Mouse (Mus musculus): ENCODE data around the gene Cabp1. TPM values are rescaled to one million over a fixed set of nuclear protein-coding genes. Genes with fewer than 3 reads are reported as not detected.
A peak's percentile ranks its signal among the peaks of the same experiment; 100 is the strongest.
"Not testable (repeated sequence)": the region's sequence is repeated elsewhere in the genome, so short reads cannot be mapped to it uniquely, and the experiment has no call there.

Gene Cabp1
- polyA plus RNA-seq, 1 experiment from 2014 or later = 0.96 TPM

DNA sequence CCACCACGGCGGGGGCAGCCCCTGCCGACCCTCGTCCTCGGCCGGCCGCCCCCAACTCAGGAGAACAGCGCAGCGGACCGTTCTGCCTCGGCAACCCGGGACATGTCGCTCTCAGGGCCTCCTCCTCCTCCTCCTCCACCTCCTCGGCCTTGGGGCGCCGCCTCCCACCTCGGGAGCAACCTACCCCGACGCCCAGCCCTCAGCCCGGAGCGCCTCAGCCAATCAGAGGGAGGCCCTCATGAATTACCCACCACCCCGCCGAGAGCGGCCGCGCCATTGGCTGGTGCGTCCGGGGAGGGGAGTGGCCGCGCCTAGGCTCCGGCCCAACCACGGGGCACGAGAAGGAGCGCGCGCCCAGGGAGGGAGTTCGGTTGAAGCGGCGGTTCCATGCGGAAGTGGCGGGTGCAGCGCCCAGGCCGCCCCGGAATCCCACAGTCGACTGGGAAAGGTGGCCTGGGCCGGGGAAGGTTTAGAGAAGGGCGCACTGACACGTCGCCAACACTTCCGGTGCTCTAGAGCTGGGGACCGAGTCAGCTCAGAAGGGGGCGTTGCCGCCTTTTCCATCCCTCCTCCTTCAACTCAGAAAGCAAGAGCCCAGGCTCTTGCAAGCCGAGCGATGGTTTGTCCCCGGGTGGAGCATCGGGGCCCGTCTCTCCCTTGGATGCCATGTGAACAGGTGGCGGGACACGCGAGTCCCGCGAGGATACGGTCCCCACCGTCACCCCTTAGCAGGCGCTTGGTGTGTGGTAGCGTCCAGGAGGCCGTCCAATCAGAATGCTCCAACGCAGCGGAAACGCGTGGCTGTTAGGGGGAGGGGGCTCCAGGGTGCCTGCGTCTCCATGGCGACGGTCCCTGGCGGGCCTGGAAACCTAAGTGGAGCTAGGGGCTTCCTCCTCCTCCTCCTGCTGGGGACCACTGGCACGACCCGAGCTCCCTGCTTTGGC, 35.9 kb downstream of the Cabp1 start, which contains the start of gene Mlec:
TSS of gene Mlec (minus strand) at position 140 of the 944 bp plus-strand sequence.
- Histone ChIP-seq H3K4me3 (peak within 1 kb of the TSS; percentile 89), H3K4me1 (replicated peaks) (peaks cover 48% of the 10 kb centered on the region), H3K27ac (peak within 1 kb of the TSS; percentile 98), H3K36me3 (no peaks in the 10 kb centered on the region), H3K9ac (peak within 1 kb of the TSS; percentile 97), H3K9me3 (replicated peaks) (no peaks in the 10 kb centered on the region), H3K4me2 (peak within 1 kb of the TSS; percentile 80), H3K27me3 (no peaks in the 10 kb centered on the region)
- under 1% methylated on average over 73 of the region's 78 CpGs for WGBS
- ATAC-seq (replicated peaks; ENCODE audit: insufficient number of reproducible peaks, insufficient read depth, low FRiP score, low read depth) = peak; percentile 97

DNA sequence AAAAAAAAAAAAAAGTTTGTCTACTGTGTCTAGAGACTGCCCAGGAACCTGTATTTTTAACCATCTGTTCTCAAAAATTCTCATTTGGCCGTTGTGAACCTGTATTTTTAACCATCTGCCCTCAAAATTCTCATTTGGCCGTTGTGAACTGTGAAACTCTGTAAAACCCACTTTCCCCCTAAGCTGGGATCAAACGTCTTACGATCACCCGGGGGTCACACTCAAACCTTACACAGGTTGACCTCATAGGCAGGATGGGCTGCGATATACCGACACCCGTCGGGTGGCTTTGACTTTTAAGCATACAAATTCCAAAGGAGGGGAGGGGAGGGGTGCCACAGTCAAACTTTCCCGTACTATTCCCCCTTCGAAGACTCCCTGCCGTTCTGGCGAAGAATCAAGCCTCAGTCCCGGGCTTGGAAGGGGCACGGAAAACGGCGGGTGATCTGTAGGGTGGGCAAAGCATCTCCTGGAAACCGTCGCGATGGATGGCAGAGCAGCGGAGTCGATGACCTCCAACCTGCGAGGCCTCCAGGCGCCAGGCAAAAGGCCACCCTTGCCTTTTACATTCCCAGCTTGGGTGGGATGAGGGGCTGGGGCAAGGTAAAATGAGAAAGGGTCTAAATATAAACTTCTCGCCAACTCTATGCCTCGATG, 37.1 kb downstream of the Cabp1 start:
- ATAC-seq (replicated peaks; ENCODE audit: insufficient number of reproducible peaks, insufficient read depth, low FRiP score, low read depth) = no peak
- WGBS = 1% methylated on average over 26 of the region's 26 CpGs
- H3K27ac ChIP-seq = peak overlapping the region; percentile 98

GRCm38 (mm10) chr5:115156401-115156800, 37.8 kb downstream of the Cabp1 start:
- H3K4me3 ChIP-seq = peak overlapping the region; percentile 89
- 0 out of 2 replicates have a peak overlapping the region, but pooled peaks have one; percentile 29 for H3K27ac ChIP-seq
- no peaks in the 10 kb centered on the region for H3K36me3 ChIP-seq
- no peaks in the 10 kb centered on the region for H3K27me3 ChIP-seq
- no peak for ATAC-seq (replicated peaks; ENCODE audit: insufficient number of reproducible peaks, insufficient read depth, low FRiP score, low read depth)
- peak overlapping the region; percentile 97; the same call in 1 of the 2 replicates for H3K9ac ChIP-seq
- no peaks in the 10 kb centered on the region for H3K9me3 ChIP-seq (replicated peaks)
- H3K4me2 ChIP-seq = peak overlapping the region; percentile 77
- WGBS = 37% methylated on average over 7 of the region's 7 CpGs
- peaks cover 62% of the 10 kb centered on the region for H3K4me1 ChIP-seq (replicated peaks)

More for the DNA sequence above, 37.1 kb downstream of the Cabp1 start:
- H3K36me3 ChIP-seq = no peaks in the 10 kb centered on the region
- peak overlapping the region; percentile 89 for H3K4me3 ChIP-seq
- peaks cover 61% of the 10 kb centered on the region for H3K4me1 ChIP-seq (replicated peaks)
- H3K9me3 ChIP-seq (replicated peaks) = no peaks in the 10 kb centered on the region
- H3K27me3 ChIP-seq = no peaks in the 10 kb centered on the region
- peak overlapping the region; percentile 77 for H3K4me2 ChIP-seq
- peak overlapping the region; percentile 97 for H3K9ac ChIP-seq

GRCm38 (mm10) chr5:115155831-115156230, 38.4 kb downstream of the Cabp1 start:
- no peaks in the 10 kb centered on the region for H3K27me3 ChIP-seq
- ATAC-seq (replicated peaks; ENCODE audit: insufficient number of reproducible peaks, insufficient read depth, low FRiP score, low read depth) = no peak
- H3K36me3 ChIP-seq = peaks cover 3% of the 10 kb centered on the region
- H3K9ac ChIP-seq = peak overlapping the region; percentile 49
- H3K4me2 ChIP-seq = peak overlapping the region; percentile 77
- H3K9me3 ChIP-seq (replicated peaks) = no peaks in the 10 kb centered on the region
- peak overlapping the region; percentile 29 for H3K27ac ChIP-seq
- WGBS = 19% methylated on average over 5 of the region's 5 CpGs
- H3K4me3 ChIP-seq = peak overlapping the region; percentile 89
- H3K4me1 ChIP-seq (replicated peaks) = peaks cover 59% of the 10 kb centered on the region

DNA sequence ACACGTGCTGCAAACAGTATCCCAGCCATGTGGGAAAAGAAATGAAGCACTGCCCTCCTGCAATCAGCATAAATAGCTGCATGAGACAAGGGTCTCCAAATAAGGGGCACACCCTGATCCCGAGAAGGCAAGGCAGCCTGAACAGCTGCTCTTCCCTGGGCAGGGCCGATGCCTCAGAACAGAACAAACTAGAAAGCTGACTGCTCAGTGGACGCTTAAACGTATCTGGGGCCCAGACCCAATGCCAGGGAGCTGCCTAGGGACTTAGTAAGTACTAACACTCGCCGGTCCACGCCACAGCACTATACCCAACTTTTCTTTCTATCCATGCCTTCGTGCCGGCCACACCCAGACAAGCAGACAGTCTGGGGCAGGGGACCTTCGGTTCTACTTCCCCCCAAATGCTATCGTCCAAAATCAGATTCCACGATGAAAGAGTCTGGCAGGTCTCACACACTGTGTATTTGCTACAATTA, 39.0 kb downstream of the Cabp1 start:
- H3K9me3 ChIP-seq (replicated peaks) = no peaks in the 10 kb centered on the region
- peak overlapping the region; percentile 89 for H3K4me3 ChIP-seq
- peaks cover 59% of the 10 kb centered on the region for H3K4me1 ChIP-seq (replicated peaks)
- peak overlapping the region; percentile 77 for H3K4me2 ChIP-seq
- peaks cover 10% of the 10 kb centered on the region for H3K36me3 ChIP-seq
- no peak for ATAC-seq (replicated peaks; ENCODE audit: insufficient number of reproducible peaks, insufficient read depth, low FRiP score, low read depth)
- WGBS = 33% methylated on average over 13 of the region's 13 CpGs
- H3K27me3 ChIP-seq = no peaks in the 10 kb centered on the region
- 0 out of 2 replicates have a peak overlapping the region, but pooled peaks have one; percentile 49 for H3K9ac ChIP-seq
- peak overlapping the region; percentile 29 for H3K27ac ChIP-seq

DNA sequence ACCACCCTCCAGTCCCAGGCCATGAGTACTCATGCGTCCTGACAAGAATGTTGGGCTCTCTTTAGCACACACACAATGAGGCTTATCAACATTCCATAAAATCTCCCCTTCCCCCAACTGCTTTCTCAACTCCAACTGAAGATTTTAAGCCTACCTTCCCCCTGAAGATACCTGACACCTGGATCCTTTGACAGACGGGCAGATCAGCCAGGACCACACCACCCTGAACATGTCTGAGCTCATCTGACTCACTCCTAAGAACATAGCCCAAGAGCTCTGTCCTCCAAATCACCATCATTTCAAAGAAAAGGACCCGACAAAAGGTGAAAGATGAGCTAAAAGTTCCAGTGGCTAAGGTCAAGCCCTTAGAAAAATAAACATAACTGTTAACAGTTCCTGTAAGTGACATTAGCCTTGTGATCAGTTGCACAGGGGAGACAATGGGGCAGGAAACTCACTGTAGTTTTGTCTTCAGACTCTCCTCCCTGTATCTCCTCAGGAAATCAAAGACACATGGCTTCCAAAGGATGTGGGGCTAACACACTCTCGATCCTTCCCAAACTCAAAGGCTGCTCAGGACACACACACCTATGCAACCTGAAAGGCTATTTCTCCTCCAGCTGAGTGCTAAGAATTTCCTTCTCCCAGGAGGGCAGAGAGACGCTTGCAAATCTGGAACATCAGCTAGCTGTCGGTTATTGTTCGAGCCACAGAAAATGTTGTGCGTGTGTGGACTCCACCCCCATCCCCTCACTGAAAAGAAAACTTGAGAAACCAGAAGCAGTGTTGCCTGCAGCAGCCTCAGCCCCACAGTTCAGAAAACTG, 41.8 kb downstream of the Cabp1 start:
- H3K9ac ChIP-seq = peak overlapping the region; percentile 11; the same call in 1 of the 2 replicates
- no peaks in the 10 kb centered on the region for H3K27me3 ChIP-seq
- peaks cover 53% of the 10 kb centered on the region for H3K4me1 ChIP-seq (replicated peaks)
- no peak for ATAC-seq (replicated peaks; ENCODE audit: insufficient number of reproducible peaks, insufficient read depth, low FRiP score, low read depth)
- no peak overlapping the region for H3K4me3 ChIP-seq
- peaks cover 37% of the 10 kb centered on the region for H3K36me3 ChIP-seq
- H3K9me3 ChIP-seq (replicated peaks) = no peaks in the 10 kb centered on the region
- H3K27ac ChIP-seq = peak overlapping the region; percentile 41
- 19% methylated on average over 8 of the region's 8 CpGs for WGBS
- H3K4me2 ChIP-seq = peak overlapping the region; percentile 3; the same call in 1 of the 2 replicates

DNA sequence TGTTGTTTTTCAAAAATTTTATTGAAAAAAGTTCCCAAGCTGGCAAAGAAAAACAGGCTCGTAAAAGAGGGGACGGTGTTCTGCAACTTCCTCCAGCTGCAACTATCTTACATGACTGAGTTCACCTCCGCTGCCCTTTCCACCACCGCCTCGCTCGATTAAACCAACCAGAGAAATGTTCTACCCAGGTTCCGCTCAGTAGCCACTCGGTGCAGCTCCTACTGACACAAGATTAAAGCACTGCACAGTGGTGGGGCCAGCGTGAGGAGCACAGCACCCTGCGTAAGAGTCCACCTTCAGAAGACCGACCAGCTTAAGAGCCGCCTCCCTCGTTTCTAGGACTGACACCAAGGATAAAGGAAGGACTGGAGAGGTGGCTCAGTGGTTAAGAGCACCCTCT, 42.7 kb downstream of the Cabp1 start:
- 75% methylated on average over 13 of the region's 13 CpGs for WGBS

GRCm38 (mm10) chr5:115150991-115151390, 43.2 kb downstream of the Cabp1 start:
- peaks cover 42% of the 10 kb centered on the region for H3K4me1 ChIP-seq (replicated peaks)
- no peak for ATAC-seq (replicated peaks; ENCODE audit: insufficient number of reproducible peaks, insufficient read depth, low FRiP score, low read depth)
- H3K36me3 ChIP-seq = peaks cover 50% of the 10 kb centered on the region
- no peaks in the 10 kb centered on the region for H3K27me3 ChIP-seq
- no peak overlapping the region for H3K4me2 ChIP-seq
- no peak overlapping the region for H3K9ac ChIP-seq
- whole genome bisulfite sequencing = 60% methylated on average over 5 of the region's 5 CpGs
- no peaks in the 10 kb centered on the region for H3K9me3 ChIP-seq (replicated peaks)
- H3K27ac ChIP-seq = no peak overlapping the region
- H3K4me3 ChIP-seq = no peak overlapping the region

More for the DNA sequence above, 42.7 kb downstream of the Cabp1 start:
- peaks cover 47% of the 10 kb centered on the region for H3K4me1 ChIP-seq (replicated peaks)
- no peak for ATAC-seq (replicated peaks; ENCODE audit: insufficient number of reproducible peaks, insufficient read depth, low FRiP score, low read depth)
- no peaks in the 10 kb centered on the region for H3K9me3 ChIP-seq (replicated peaks)
- H3K4me3 ChIP-seq = no peak overlapping the region
- H3K27me3 ChIP-seq = no peaks in the 10 kb centered on the region
- H3K4me2 ChIP-seq = no peak overlapping the region
- peaks cover 46% of the 10 kb centered on the region for H3K36me3 ChIP-seq
- no peak overlapping the region for H3K9ac ChIP-seq
- no peak overlapping the region for H3K27ac ChIP-seq

DNA sequence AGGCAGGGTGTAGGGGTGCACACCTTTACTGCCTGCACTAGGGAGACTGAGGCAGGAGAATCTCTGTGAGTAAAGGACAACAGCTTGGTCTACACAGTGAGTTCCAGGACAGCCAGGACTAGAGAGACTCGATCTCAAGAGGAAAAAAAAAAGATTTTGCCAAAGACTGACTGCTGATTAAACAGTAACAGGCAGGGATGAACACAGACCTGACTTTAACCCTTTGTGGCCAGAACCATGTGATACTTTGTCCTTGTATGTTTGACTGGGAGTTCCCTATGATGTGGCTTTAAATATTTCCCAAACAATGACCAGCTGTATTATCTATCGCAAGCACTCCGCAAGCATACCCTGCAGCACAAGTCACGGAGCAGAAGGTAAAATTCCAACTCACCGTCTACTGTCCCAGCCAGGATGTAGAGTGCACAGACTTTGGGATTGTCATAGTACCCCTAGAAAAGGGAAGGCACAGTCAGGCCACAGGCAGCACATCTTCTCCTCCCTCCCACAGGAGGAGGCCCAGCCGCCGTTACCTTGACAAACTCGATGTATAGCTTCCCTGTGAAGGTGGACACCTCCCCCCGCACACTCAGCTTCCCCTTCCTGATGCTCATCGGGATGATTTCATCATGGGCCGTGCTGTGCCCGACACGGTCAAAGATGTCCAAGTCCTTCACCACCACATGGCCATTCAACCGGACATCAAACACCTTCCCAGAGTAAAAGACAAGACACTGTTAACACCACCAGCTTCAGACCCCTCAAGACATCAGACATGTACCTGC, 44.3 kb downstream of the Cabp1 start:
- H3K27me3 ChIP-seq = no peaks in the 10 kb centered on the region
- peaks cover 31% of the 10 kb centered on the region for H3K4me1 ChIP-seq (replicated peaks)
- no peak overlapping the region for H3K27ac ChIP-seq
- H3K9me3 ChIP-seq (replicated peaks) = no peaks in the 10 kb centered on the region
- H3K4me2 ChIP-seq = no peak overlapping the region
- no peak overlapping the region for H3K4me3 ChIP-seq
- peaks cover 52% of the 10 kb centered on the region for H3K36me3 ChIP-seq
- ATAC-seq (replicated peaks; ENCODE audit: insufficient number of reproducible peaks, insufficient read depth, low FRiP score, low read depth) = no peak
- H3K9ac ChIP-seq = no peak overlapping the region
- WGBS = 92% methylated on average over 14 of the region's 14 CpGs

GRCm38 (mm10) chr5:115148872-115149271, 45.3 kb downstream of the Cabp1 start:
- H3K27me3 ChIP-seq = not testable (repeated sequence)
- H3K36me3 ChIP-seq = peaks cover 57% of the 10 kb centered on the region

More at GRCm38 (mm10) chr5:115148872-115149271, 45.3 kb downstream of the Cabp1 start:
- H3K4me2 ChIP-seq; H3K9me3 ChIP-seq (replicated peaks); H3K9ac ChIP-seq; H3K27ac ChIP-seq; ATAC-seq (replicated peaks; ENCODE audit: insufficient number of reproducible peaks, insufficient read depth, low FRiP score, low read depth); H3K4me3 ChIP-seq: not testable (repeated sequence)
- no CpG with 5 or more reads among the region's 1 CpGs for WGBS
- peaks cover 21% of the 10 kb centered on the region for H3K4me1 ChIP-seq (replicated peaks)

All from heart, embryonic 15.5 days (tissue).